Mouse (Mus musculus): Measurements from ENCODE around the gene Iqcf4. TPM values are rescaled to one million over a fixed set of nuclear protein-coding genes. Genes with fewer than 3 reads are reported as not detected.

The Iqcf4 gene
- total and polyA plus RNA-seq, 3 experiments = not detected

DNA sequence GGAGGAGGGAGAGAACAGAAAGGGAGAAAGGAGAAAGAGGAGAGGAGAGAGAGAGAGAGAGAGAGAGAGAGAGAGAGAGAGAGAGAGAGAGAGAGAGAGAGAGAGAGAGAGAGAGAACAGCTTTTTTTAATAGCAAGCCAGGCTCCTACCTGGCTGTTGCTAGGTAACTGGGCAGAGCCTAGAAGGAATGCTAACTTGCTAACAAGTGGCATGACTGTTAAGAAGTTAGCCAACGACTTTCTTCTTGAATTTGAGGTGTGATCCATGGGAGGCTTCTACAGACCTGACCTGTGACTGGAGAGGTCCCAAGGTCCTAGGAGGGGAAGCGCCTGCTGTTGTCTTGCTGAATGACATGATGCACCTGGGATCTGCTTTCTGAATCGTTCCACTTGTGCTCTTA, 43.8 kb upstream of the Iqcf4 start:
- H3K27me3 ChIP-seq (replicated peaks) = peaks cover 87% of the 10 kb centered on the region
- in situ Hi-C loops (cut with MboI; ENCODE audit: low pct_ligation_motif_present, low pct_unique_long_range_greater_than_20kb, low sequenced_read_pairs) = no loop called here
- H3K4me1 ChIP-seq (ENCODE audit: control insufficient read depth in 1 of 2, insufficient read depth in 2 of 2) = no peaks in the 10 kb centered on the region
- no peak for DNase-seq (ENCODE audit: extremely low read depth)
- dilution Hi-C loops (cut with MboI; ENCODE audit: extremely low pct_ligation_motif_present, extremely low pct_unique_long_range_greater_than_20kb, low sequenced_read_pairs) = no loop called here
- H3K79me2 ChIP-seq (replicated peaks; ENCODE audit: control insufficient read depth, extremely low read depth, insufficient read depth, poor library complexity, severe bottlenecking) = no peaks in the 10 kb centered on the region
- H3K27ac ChIP-seq (ENCODE audit: insufficient read depth, low read depth) = no peak overlapping the region
- no peaks in the 10 kb centered on the region for H3K36me3 ChIP-seq (replicated peaks in 1 of 2; ENCODE audit: control insufficient read depth in 1 of 2, insufficient read depth in 1 of 2, low read length in 1 of 2)
- TF ChIP-seq HCFC1 (IDR thresholded peaks at IDR 0.05; ENCODE audit: low read depth, low read length) (no peak), BHLHE40 (IDR thresholded peaks at IDR 0.05; ENCODE audit: low read depth, low read length) (no peak), TCF12 (IDR thresholded peaks at IDR 0.05; ENCODE audit: low read depth, low read length) (no peak), MAFK (IDR thresholded peaks at IDR 0.05; ENCODE audit: insufficient replicate concordance, low read length) (no peak), ZMIZ1 (IDR thresholded peaks at IDR 0.05; ENCODE audit: low read depth, low read length) (no peak), NRF1 (IDR thresholded peaks at IDR 0.05; ENCODE audit: low read depth, low read length) (no peak), USF2 (conservative IDR thresholded peaks at IDR 0.05; ENCODE audit: low read depth, low read length) (no peak), ELF1 (IDR thresholded peaks at IDR 0.05; ENCODE audit: low read depth, low read length) (no peak), KAT2A (IDR thresholded peaks at IDR 0.05; ENCODE audit: insufficient replicate concordance, low read length) (no peak), ZNF384 (IDR thresholded peaks at IDR 0.05; ENCODE audit: low read depth, low read length) (no peak), ZKSCAN1 (IDR thresholded peaks at IDR 0.05; ENCODE audit: borderline replicate concordance, low read depth, low read length) (no peak), MYC (IDR thresholded peaks at IDR 0.05; ENCODE audit: low read depth, low read length) (no peak), PAX5 (IDR thresholded peaks at IDR 0.05; ENCODE audit: low read length) (no peak), ETS1 (conservative IDR thresholded peaks at IDR 0.05; ENCODE audit: low read depth, low read length) (no peak)
- no peaks in the 10 kb centered on the region for H3K9me3 ChIP-seq (replicated peaks; ENCODE audit: low read length)
- H3K4me2 ChIP-seq (ENCODE audit: insufficient read depth, low read depth, poor library complexity, severe bottlenecking) = no peak overlapping the region
- no peak overlapping the region for H3K4me3 ChIP-seq (replicated peaks in 1 of 3; ENCODE audit: low read depth in 2 of 3, low read length in 2 of 3, poor library complexity in 1 of 3)
- H3K9ac ChIP-seq (ENCODE audit: insufficient read depth, low read depth) = no peak overlapping the region

DNA sequence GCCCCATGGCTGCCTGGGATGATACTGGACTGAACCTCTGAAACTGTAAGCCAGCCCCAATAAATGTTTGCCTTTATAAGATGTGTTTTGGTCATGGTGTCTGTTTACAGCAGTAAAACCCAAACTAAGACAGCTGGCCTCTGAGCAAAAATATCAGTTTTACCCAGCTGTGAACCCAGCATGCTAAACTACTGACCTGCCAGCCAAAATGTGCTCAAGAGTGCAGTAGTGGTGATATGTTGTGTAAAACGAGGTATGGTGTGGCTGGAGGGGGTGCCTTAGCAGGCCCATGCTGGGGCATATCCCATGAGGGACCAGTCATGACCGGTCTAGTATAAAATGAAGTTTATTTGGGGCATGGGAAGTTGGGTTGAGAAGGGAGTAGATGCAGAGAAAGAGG, 43.2 kb upstream of the Iqcf4 start:
- TF ChIP-seq KAT2A (IDR thresholded peaks at IDR 0.05; ENCODE audit: insufficient replicate concordance, low read length) (no peak), JUN (IDR thresholded peaks at IDR 0.05; ENCODE audit: insufficient read depth, low read depth, low read length) (no peak), ZNF384 (IDR thresholded peaks at IDR 0.05; ENCODE audit: low read depth, low read length) (no peak), CHD1 (IDR thresholded peaks at IDR 0.05; ENCODE audit: low read depth, low read length) (no peak), ZMIZ1 (IDR thresholded peaks at IDR 0.05; ENCODE audit: low read depth, low read length) (no peak), HCFC1 (IDR thresholded peaks at IDR 0.05; ENCODE audit: low read depth, low read length) (no peak), JUND (conservative IDR thresholded peaks at IDR 0.05; ENCODE audit: low read depth, low read length) (no peak), MAZ (IDR thresholded peaks at IDR 0.05; ENCODE audit: low read depth, low read length) (no peak)
- no peak overlapping the region for H3K4me2 ChIP-seq (ENCODE audit: insufficient read depth, low read depth, poor library complexity, severe bottlenecking)
- H3K4me1 ChIP-seq (ENCODE audit: control insufficient read depth in 1 of 2, insufficient read depth in 2 of 2) = no peaks in the 10 kb centered on the region
- no peak overlapping the region for H3K27ac ChIP-seq (ENCODE audit: insufficient read depth, low read depth)
- H3K9ac ChIP-seq (ENCODE audit: insufficient read depth, low read depth) = no peak overlapping the region
- no peak overlapping the region for H3K4me3 ChIP-seq (replicated peaks in 1 of 3; ENCODE audit: low read depth in 2 of 3, low read length in 2 of 3, poor library complexity in 1 of 3)
- H3K79me2 ChIP-seq (replicated peaks; ENCODE audit: control insufficient read depth, extremely low read depth, insufficient read depth, poor library complexity, severe bottlenecking) = no peaks in the 10 kb centered on the region
- peaks cover 88% of the 10 kb centered on the region for H3K27me3 ChIP-seq (replicated peaks)
- DNase-seq (ENCODE audit: extremely low read depth) = no peak
- dilution Hi-C loops (cut with MboI; ENCODE audit: extremely low pct_ligation_motif_present, extremely low pct_unique_long_range_greater_than_20kb, low sequenced_read_pairs) = no loop called here
- no peaks in the 10 kb centered on the region for H3K9me3 ChIP-seq (replicated peaks; ENCODE audit: low read length)
- H3K36me3 ChIP-seq (replicated peaks in 1 of 2; ENCODE audit: control insufficient read depth in 1 of 2, insufficient read depth in 1 of 2, low read length in 1 of 2) = no peaks in the 10 kb centered on the region
- in situ Hi-C loops (cut with MboI; ENCODE audit: low pct_ligation_motif_present, low pct_unique_long_range_greater_than_20kb, low sequenced_read_pairs) = no loop called here
